Mouse (Mus musculus) urinary bladder, postnatal 14 days (tissue): ENCODE data around the gene Nek4.

ENCODE experiments used
- DNase-seq: peaks from one replicate; pipeline ENCODE4 v3.0.0; 2021; ENCODE audit warnings: low spot score

The Nek4 gene

GRCm38 (mm10) chr14:30960366-30960765 lies 9.2 kb downstream of the Nek4 start:
- DNase-seq = no peak

GRCm38 (mm10) chr14:30974204-30974603 lies 23.0 kb downstream of the Nek4 start:
- peak; percentile 38 for DNase-seq

- no peak for DNase-seq
Measured at GRCm38 (mm10) chr14:30976222-30976621, 25.0 kb downstream of the Nek4 start.

GRCm38 (mm10) chr14:30996417-30996816 lies 45.2 kb downstream of the Nek4 start:
- DNase-seq = no peak

- DNase-seq = no peak
Measured at GRCm38 (mm10) chr14:31000356-31000755, 49.2 kb downstream of the Nek4 start.

GRCm38 (mm10) chr14:31000816-31001306 lies 49.7 kb downstream of the Nek4 start:
- DNase-seq = no peak

- DNase-seq = peak; percentile 88
Measured at GRCm38 (mm10) chr14:31001307-31002205, 50.4 kb downstream of the Nek4 start, which contains the start of the genes Glt8d1 and Spcs1. Gene Glt8d1 (plus strand): TSS chr14:31001400. Gene Spcs1 (minus strand): TSS chr14:31001672.

- DNase-seq = no peak
Measured at GRCm38 (mm10) chr14:31004527-31004926, 53.4 kb downstream of the Nek4 start.

GRCm38 (mm10) chr14:31006779-31007178 lies 55.6 kb downstream of the Nek4 start:
- no peak for DNase-seq

GRCm38 (mm10) chr14:31011588-31011987 lies 60.4 kb downstream of the Nek4 start:
- DNase-seq = no peak

- no peak for DNase-seq
Measured at GRCm38 (mm10) chr14:31013928-31014327, 62.8 kb downstream of the Nek4 start.

- DNase-seq = no peak
Measured at GRCm38 (mm10) chr14:31016063-31016462, 64.9 kb downstream of the Nek4 start.

- DNase-seq = no peak
Measured at GRCm38 (mm10) chr14:31017854-31018253, 66.7 kb downstream of the Nek4 start.

- DNase-seq = peak; percentile 98
Measured at GRCm38 (mm10) chr14:31018860-31019291, 67.7 kb downstream of the Nek4 start, which contains the start of the genes Pbrm1 and Gnl3. Gene Pbrm1 (plus strand): TSS chr14:31019138. Gene Gnl3 (minus strand): TSS chr14:31019152.

GRCm38 (mm10) chr14:31019331-31020205 lies 68.4 kb downstream of the Nek4 start:
- peak; percentile 78 for DNase-seq

- no peak for DNase-seq
Measured at GRCm38 (mm10) chr14:31022579-31022978, 71.4 kb downstream of the Nek4 start.

GRCm38 (mm10) chr14:31025785-31026184 lies 74.6 kb downstream of the Nek4 start:
- no peak for DNase-seq
